Mouse (Mus musculus) intestine, embryonic 15.5 days (tissue): Measurements from ENCODE around the gene Gm44790. TPM values are rescaled to one million over a fixed set of nuclear protein-coding genes. Genes with fewer than 3 reads are reported as not detected.
"Not testable (repeated sequence)": the region's sequence is repeated elsewhere in the genome, so short reads cannot be mapped to it uniquely, and the experiment has no call there.

Source experiments
- ATAC-seq: fragments of 200-750 bp; cut with Nextera tagmentation; 2 replicates; pipeline ENCODE4 v1.8.0; 2017; ENCODE audit warnings: moderate TSS enrichment, moderate library complexity
- H3K27ac ChIP-seq: fragments of 300-500 bp; sonication (generic); 2 replicates; pipeline ENCODE4 v1.5.1; 2015; ENCODE audit warnings: mild to moderate bottlenecking, inconsistent platforms
- H3K27me3 ChIP-seq: fragments of 300-500 bp; sonication (generic); replicated peaks from 2 replicates; pipeline ENCODE4 v1.6.1; 2015; ENCODE audit warnings: inconsistent platforms
- H3K36me3 ChIP-seq: fragments of 300-500 bp; sonication (generic); 2 replicates; pipeline ENCODE4 v1.6.1; 2015; ENCODE audit warnings: inconsistent platforms
- H3K4me1 ChIP-seq: fragments of 300-500 bp; sonication (generic); replicated peaks from 2 replicates; pipeline ENCODE4 v1.6.1; 2015; ENCODE audit warnings: inconsistent platforms
- H3K4me2 ChIP-seq: fragments of 300-500 bp; sonication (generic); replicated peaks from 2 replicates; pipeline ENCODE4 v1.6.1; 2015; ENCODE audit warnings: mild to moderate bottlenecking, inconsistent platforms
- H3K4me3 ChIP-seq: fragments of 300-500 bp; sonication (generic); replicated peaks from 2 replicates; pipeline ENCODE4 v1.5.1; 2015; ENCODE audit warnings: inconsistent platforms
- H3K9ac ChIP-seq: fragments of 300-500 bp; sonication (generic); 2 replicates; pipeline ENCODE4 v1.6.1; 2015; ENCODE audit warnings: inconsistent platforms
- H3K9me3 ChIP-seq: fragments of 300-500 bp; sonication (generic); 2 replicates; pipeline ENCODE4 v1.6.1; 2016; ENCODE audit warnings: inconsistent platforms
- WGBS: fragments of 180-500 bp; shearing (Covaris S2); methylation state at CpG from one replicate; pipeline ENCODE4 v1.1.7; 2015; 5-methylcytosine and 5-hydroxymethylcytosine counted together
- polyA plus RNA-seq: library from polyadenylated mRNA; unstranded; fragments of >200 nt; fragmentation: Nextera tagmentation; extraction: Ambion mirVana; gene quantifications from 2 replicates; pipeline ENCODE4 v1.2.1, GENCODE M21; 2015

Gm44790 gene
- polyA plus RNA-seq, 1 experiment from 2014 or later = not detected

DNA sequence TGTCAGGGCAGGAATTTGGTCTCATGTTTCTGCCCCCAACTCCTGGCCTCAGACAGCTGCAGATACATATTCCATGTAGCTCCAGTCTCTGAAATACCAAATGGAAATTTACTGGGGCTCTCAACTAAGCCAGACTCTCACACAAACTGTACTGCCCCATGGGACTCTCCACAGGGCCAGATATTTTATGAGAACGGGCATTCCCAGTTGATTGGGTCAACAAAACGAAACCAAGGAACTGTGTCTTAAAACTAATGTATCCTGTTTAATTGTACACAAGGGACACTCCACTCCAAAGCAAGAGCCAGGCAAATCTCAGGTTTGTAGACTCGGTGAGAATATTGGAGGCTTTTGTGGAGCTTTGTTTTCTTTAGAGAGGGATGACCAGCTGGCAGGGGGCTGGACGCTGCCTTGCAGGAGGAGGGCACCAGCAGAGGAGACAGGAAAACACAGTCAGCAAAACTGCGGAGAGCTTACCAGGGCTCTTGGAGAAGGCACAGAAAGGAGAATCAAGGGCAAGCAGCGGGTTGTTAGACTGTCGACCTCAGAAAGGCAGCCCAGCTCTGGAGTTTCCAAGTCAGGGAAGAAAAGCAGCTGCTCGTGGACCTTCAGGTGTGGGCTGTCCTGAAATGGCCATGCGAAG is 53.9 kb downstream of the Gm44790 start:
- Histone ChIP-seq H3K27ac (peak overlapping the region; percentile 82), H3K27me3 (no peaks in the 10 kb centered on the region), H3K36me3 (no peaks in the 10 kb centered on the region), H3K4me3 (0 out of 2 replicates have a peak overlapping the region, but pooled peaks have one; percentile 6), H3K4me2 (peak overlapping the region; percentile 48), H3K9me3 (no peaks in the 10 kb centered on the region), H3K4me1 (peaks cover 33% of the 10 kb centered on the region), H3K9ac (peak overlapping the region; percentile 15)
- 26% methylated on average over 9 of the region's 9 CpGs for WGBS
- ATAC-seq = peak; percentile 20; the same call in 1 of the 2 replicates

DNA sequence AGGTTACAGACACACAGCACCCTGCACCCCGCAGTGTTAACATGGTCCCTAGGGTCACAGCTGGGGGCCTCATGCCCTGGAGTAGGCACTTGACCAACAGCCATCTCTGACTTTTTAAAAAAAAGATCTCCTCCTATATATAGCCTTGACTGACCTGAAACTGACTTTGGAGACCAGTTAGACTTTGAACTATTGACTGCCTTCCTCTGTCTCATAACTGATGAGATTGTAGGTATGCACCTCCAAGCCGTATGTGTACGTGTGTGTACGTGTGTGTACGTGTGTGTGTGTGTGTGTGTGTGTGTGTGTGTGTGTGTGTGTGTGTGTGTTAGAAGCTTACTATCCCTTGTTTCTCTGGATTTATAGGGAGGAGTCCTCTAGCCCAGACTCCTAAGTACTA is 55.4 kb downstream of the Gm44790 start:
- H3K27me3 ChIP-seq = no peaks in the 10 kb centered on the region
- peak; percentile 65 for ATAC-seq
- H3K9me3 ChIP-seq = no peaks in the 10 kb centered on the region
- WGBS = 74% methylated on average over 5 of the region's 5 CpGs
- H3K36me3 ChIP-seq = no peaks in the 10 kb centered on the region
- peak overlapping the region; percentile 61 for H3K27ac ChIP-seq
- H3K9ac ChIP-seq = no peak overlapping the region
- peaks cover 31% of the 10 kb centered on the region for H3K4me1 ChIP-seq
- H3K4me3 ChIP-seq = no peak overlapping the region
- H3K4me2 ChIP-seq = 0 out of 2 replicates have a peak overlapping the region, but pooled peaks have one; percentile 9

DNA sequence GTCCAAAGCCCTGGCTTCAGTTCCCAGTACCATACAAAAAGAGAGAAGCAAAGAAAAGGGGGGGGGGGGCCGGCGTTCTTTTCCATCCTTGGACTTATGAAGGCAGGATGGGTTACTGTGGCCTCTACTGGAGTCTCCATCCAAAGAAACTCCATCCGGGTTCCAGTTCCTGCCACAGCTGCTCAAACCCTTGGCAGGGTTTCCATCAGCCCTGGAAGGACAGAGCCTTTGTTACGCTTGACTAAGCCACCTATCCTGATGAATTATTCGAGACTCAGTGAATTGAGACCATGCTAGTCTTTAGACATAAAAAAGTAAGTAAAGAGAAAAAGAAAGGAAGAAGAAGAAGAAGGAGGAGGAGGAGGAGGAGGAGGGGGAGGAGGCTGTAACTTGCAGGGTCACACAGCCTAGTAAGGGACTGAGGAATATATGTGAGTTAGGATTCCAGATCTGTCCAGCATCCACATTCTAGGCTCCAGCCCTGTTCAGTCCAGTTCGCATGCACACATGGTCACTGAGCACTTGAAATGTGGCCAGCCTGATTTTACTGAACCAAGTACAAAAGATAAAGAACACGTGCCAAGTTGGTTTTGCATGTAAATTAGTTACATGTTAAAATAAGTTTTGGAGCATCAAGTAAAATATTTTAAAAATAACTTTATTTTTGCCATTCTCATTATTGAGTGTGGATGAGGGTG is 59.6 kb downstream of the Gm44790 start:
- H3K36me3 ChIP-seq = no peaks in the 10 kb centered on the region
- peaks cover 14% of the 10 kb centered on the region for H3K4me1 ChIP-seq
- no peak overlapping the region for H3K27ac ChIP-seq
- no peak overlapping the region for H3K9ac ChIP-seq
- ATAC-seq = no peak
- no peaks in the 10 kb centered on the region for H3K9me3 ChIP-seq
- H3K27me3 ChIP-seq = no peaks in the 10 kb centered on the region
- no peak overlapping the region for H3K4me3 ChIP-seq
- 89% methylated on average over 7 of the region's 7 CpGs for WGBS
- no peak overlapping the region for H3K4me2 ChIP-seq

DNA sequence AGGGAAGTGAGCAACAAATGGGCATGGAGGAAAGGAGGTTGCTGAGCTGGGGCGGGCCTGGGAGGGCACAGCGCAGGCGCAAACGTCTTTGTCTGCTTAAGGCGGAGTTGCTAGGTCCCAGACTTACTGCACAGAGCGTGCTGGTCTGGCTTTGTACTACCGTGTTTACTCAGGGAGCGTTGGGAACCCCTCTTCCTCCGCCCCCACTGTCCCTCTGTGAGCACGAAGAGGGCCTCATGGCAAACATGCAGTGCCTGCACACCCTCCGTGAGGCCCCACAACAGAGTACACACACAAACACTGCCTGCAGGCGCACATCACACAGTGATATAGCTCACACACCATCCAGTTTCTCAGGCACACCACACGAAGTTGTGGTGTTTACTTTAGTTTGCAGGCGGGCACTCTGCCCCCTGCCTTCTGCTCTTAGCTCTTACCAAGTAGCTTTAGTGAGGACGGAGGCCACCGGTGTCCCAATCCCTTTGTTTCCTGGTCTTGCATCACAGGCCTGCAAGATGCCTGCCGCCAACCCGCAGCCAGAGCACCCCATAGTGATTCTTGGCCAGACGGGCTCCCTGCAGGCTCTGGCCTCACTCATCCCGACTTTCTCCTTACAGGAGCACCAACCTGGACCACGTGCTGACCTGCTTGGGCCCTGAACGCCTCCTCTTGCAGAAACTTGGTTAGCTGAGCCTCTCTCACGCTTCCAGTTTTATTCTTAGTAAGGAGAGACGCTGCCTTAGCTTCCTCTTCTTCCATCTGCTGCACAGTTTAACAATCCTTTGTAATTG is 61.1 kb downstream of the Gm44790 start:
- H3K9ac ChIP-seq = peak overlapping the region; percentile 43
- peak overlapping the region; percentile 53 for H3K4me2 ChIP-seq
- H3K36me3 ChIP-seq = no peaks in the 10 kb centered on the region
- H3K4me3 ChIP-seq = peak overlapping the region; percentile 4; the same call in 1 of the 2 replicates
- H3K4me1 ChIP-seq = peaks cover 10% of the 10 kb centered on the region
- 8% methylated on average over 24 of the region's 24 CpGs for WGBS
- no peaks in the 10 kb centered on the region for H3K27me3 ChIP-seq
- ATAC-seq = peak; percentile 97
- no peaks in the 10 kb centered on the region for H3K9me3 ChIP-seq
- H3K27ac ChIP-seq = peak overlapping the region; percentile 99

DNA sequence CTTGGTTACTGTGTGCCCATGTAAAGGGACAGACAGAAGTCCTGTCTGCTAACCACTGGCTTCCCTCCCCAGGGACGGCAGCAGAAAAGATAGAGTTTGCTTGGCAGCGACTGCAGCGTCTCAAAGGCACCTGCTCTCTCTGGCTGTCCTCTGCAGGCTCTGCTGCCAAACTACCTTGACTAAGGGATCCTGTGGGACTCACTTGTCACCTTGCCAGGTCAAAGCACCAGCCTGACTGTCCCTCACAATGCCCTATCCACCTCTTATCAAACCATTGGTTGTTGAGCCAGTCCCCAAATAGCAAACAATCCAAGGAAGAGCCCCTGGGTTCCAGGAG is 61.7 kb downstream of the Gm44790 start:
- no peaks in the 10 kb centered on the region for H3K36me3 ChIP-seq
- peak overlapping the region; percentile 99 for H3K27ac ChIP-seq
- H3K4me1 ChIP-seq = peaks cover 10% of the 10 kb centered on the region
- 31% methylated on average over 3 of the region's 3 CpGs for WGBS
- H3K27me3 ChIP-seq = no peaks in the 10 kb centered on the region
- H3K9ac ChIP-seq = peak overlapping the region; percentile 43; the same call in 1 of the 2 replicates
- 0 out of 2 replicates have a peak overlapping the region, but pooled peaks have one; percentile 4 for H3K4me3 ChIP-seq
- ATAC-seq = 0 out of 2 replicates have a peak, but pooled peaks have one; percentile 3
- no peaks in the 10 kb centered on the region for H3K9me3 ChIP-seq
- peak overlapping the region; percentile 53 for H3K4me2 ChIP-seq

DNA sequence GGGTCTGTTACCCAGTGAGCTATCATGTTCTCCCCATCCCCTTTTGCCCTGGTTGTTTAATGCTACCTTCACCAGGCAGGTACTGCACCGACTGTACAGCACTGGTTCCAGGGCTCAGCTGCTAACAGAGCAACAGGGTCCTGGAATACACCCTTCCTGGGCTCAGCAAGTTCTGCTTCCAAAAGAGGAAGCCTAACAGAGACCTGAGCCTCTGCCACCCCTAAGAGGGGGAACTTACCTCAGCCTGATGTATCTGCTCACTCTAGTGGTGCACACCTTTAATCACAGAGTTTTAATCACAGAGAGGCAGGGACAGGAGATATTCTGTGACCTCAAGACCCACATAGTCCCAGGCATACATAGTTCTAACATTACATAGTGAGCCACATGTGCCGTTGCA is 63.5 kb downstream of the Gm44790 start:
- H3K4me2 ChIP-seq = no peak overlapping the region
- no peak overlapping the region for H3K4me3 ChIP-seq
- H3K27me3 ChIP-seq = no peaks in the 10 kb centered on the region
- ATAC-seq = no peak
- 88% methylated on average over 2 of the region's 2 CpGs for WGBS
- no peaks in the 10 kb centered on the region for H3K9me3 ChIP-seq
- no peak overlapping the region for H3K27ac ChIP-seq
- no peak overlapping the region for H3K9ac ChIP-seq
- H3K36me3 ChIP-seq = no peaks in the 10 kb centered on the region
- H3K4me1 ChIP-seq = peaks cover 10% of the 10 kb centered on the region

DNA sequence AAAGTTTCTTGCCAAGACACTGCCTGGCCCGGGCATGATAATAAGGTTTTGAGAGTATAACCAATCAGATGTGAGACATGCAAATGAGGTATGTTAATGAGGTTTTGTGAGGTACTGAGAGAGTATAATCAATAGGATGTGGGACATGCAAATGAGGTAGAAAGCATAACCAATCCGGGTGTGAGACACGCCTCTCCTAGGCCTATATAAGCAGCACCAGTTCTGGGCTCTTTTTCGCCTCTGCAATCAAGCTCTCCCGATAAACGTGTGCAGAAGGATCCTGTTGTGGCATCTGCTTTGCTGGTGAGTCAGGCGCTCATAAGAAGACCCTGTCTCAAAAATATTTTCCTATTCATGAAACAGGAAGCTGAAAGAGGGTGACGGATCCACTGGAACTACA is 64.0 kb downstream of the Gm44790 start:
- not testable (repeated sequence) for H3K4me3 ChIP-seq, H3K9ac ChIP-seq, H3K4me2 ChIP-seq, H3K27ac ChIP-seq, H3K27me3 ChIP-seq, H3K9me3 ChIP-seq, H3K36me3 ChIP-seq, H3K4me1 ChIP-seq, ATAC-seq
- 91% methylated on average over 8 of the region's 8 CpGs for WGBS

DNA sequence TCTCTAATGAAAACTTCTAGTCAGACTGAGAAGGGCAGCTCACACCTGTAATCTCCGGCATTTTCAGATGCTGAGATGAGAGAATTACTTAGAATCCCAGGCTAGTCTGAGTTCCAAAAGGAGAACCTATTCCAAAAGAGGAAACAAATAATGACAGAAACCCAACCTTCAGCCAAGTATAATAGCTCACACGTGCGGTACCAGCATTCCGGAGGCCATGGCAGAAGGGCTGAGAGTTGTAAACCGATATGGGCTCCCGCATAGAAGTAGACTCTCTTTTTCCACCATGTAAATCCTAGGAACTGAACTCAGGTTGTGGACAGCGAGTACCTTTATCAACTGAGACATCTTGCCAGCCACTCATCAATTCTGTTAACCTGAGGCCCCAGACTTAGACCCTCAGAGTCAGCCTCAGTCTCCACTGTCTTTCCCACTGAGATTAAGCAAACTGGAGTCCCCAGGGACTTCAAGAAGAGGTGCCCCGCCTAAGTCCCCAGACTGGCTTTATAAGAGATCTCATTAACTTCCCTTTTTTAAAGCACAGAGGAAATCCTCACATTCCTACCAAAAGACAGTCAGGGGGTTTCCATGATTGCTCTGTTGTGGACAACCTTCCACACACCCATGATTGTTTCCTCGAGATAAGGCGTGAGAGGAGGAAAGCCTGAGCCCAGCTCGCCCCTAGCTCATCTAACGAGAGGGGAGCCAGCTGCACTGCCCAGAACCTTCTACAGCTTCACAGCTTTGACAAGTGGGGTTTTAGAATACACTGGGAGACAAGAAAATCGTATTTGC is 67.2 kb downstream of the Gm44790 start:
- no peak overlapping the region for H3K4me3 ChIP-seq
- no peak overlapping the region for H3K9ac ChIP-seq
- H3K4me2 ChIP-seq = no peak overlapping the region
- H3K36me3 ChIP-seq = no peaks in the 10 kb centered on the region
- no peak overlapping the region for H3K27ac ChIP-seq
- no peaks in the 10 kb centered on the region for H3K9me3 ChIP-seq
- H3K4me1 ChIP-seq = peaks cover 24% of the 10 kb centered on the region
- ATAC-seq = no peak
- no peaks in the 10 kb centered on the region for H3K27me3 ChIP-seq
- WGBS = 62% methylated on average over 13 of the region's 13 CpGs

DNA sequence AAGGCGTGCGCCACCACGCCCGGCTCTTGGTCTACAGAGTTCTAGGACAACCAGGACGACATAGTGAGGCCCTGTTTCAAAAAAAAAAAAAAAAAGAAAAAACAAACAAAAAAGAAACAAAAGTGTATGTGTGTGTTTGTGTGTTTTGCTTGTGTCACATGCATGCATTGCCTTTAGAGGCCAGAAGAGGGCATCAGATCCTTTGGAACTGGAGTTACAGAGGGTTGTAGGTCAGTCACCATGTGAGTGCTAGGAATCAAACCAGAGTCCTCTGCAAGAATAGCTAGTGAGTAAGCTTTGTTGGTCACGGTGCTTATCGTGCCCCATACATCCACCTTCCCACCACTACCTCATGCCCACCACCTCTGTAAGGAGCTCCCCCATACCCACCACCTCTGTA is 68.3 kb downstream of the Gm44790 start:
- H3K9me3 ChIP-seq = no peaks in the 10 kb centered on the region
- no peak for ATAC-seq
- no peak overlapping the region for H3K4me2 ChIP-seq
- H3K4me3 ChIP-seq = no peak overlapping the region
- peaks cover 30% of the 10 kb centered on the region for H3K4me1 ChIP-seq
- H3K36me3 ChIP-seq = no peaks in the 10 kb centered on the region
- no peaks in the 10 kb centered on the region for H3K27me3 ChIP-seq
- WGBS = 92% methylated on average over 7 of the region's 7 CpGs
- no peak overlapping the region for H3K9ac ChIP-seq
- no peak overlapping the region for H3K27ac ChIP-seq
